Mouse (Mus musculus): ENCODE data around the gene Adad2. TPM values are rescaled to one million over a fixed set of nuclear protein-coding genes. Genes with fewer than 3 reads are reported as not detected.
A peak's percentile ranks its signal among the peaks of the same experiment; 100 is the strongest.

The Adad2 gene
- polyA plus RNA-seq, 1 experiment = 0.36 TPM

DNA sequence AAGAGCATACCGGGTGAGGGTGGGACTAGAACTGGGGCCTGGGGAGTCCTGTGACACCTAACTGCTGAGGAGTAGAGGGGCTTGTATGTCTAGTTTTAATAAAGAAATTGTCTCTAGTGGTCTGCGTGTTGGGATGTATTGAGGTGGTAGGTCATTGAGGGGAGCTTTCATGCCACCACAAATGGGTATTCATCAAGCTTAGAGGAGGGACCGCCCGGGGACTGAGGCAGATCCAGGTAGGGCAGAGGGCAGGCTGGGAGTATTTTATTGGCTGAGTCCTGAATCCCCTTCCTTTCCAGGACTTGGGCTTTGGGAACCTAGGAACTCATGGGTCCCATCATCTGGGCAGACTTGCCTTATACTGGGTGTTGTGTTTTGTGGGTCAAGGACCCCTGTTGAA lies 4.3 kb downstream of the Adad2 start:
- no peak for DNase-seq (ENCODE audit: low read depth)

DNA sequence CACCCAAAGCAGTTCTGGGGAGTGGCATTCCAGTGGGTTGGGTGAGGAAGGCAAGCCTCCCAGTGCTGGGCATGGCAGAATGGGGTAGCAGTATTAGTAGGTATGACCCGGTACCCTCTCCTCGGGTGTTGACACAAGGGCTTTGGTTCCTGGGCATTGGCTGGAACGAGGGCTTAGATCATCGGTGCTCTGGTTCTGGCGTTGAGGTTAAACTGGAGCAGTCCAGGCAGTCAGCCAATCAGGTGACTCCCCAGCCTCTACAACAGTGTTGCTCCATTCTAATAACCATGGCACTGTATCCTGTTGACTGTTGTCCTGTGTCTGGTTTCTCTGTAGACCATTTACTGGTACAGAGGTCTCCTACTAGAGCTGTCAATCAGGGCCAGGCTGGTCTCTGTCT lies 5.0 kb downstream of the Adad2 start:
- DNase-seq (ENCODE audit: low read depth) = no peak

DNA sequence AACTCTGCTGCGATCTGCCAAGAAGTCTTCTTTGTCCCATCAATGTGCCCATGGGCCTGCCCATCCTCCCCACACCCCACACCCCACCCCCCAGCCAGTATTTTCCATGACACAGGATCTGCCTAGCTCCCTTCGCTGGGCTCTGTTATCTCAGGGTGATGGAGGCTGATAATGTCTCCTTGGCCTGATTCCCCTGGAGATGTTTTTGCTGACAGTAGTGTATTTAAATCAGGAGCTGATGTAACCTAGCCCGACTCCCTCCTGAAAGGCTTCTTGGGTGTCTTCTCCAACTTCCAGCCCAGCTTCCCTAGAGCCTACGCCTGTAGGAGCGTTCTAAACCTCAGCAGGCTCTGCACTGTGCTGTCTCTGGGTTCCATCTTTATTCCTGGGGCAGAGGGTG lies 6.3 kb downstream of the Adad2 start:
- DNase-seq (ENCODE audit: low read depth) = no peak

DNA sequence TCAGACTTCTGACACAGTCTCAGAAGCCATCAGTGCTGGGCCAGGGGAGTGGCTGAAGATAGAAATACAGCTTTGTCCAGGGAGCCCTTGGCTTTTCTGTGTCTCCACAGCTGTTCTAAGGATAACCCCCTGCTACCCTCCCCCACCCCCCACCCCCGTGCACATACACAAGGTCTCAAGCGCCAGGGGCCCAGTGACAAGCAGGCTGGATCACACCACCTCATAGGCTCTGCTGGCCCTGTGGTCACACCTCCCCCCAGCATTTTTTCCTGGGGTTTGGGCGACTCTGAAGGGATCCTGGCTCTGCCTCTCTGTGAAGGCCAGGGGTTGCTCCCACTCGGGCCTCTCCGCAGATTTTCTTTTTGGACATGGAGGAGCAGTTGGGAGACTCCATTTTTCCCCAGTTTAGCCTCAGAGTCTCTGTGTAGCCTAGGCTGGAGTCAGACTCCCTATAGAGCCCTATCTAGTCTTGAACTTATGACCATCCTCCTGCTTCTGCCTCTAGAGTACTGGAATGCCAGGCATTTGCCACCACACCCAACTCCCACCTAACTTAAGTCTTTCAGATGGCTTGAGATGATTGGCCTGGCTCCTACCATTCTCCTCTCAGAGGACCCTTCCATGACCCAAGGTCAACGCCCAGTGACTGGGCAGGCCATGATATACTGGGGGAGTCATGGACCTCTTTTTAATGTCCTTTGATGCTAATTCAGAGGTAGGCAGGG lies 7.7 kb downstream of the Adad2 start:
- no peak for DNase-seq (ENCODE audit: low read depth)

DNA sequence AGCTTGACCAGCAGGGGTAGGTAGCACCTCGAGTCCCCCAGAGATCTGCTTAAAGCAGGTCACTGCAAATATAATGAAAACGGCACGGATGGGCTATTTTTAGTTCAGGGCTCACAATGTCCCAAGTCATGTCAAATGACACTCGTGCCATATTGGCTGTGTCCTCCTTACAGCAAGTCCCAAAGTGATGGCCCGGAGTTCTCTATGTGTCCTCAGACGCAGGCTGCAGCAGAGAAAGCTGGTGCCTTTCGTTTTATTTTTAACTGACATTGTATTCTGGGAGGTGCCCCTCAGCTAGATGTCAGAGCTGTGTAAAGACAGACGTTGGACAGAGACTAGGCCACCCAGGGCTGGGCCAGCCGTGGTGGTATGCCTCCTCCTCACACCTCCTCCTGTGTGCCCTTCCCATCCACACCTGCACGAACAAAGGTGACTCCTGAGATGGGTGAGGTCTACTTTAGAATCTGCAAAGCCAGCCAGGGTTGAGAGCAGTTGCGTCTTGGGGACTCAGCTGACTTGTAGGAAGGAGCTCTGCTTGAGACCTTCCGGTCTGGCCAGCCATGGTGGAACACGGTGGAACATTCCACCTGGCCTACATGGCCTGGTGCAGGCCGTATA lies 8.4 kb downstream of the Adad2 start:
- DNase-seq (ENCODE audit: low read depth) = no peak

DNA sequence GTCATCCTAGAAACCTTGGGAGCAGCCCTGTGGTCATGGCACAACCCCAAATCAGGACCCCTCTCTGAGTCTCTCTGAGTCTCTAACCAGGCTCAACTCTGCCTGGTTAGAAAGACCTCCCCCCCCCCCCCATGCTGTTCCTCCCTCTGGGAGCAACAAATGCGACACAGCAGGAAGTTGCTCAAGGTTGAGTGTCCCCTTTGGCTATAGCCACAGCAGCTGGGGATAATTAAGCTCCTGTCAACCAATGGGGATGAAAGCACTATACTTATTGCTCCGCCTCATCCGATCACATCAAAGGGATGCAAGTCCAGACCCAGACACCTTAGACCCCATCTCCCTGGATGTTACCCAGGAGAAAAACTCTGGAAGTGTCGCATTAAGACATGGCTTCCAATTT lies 10.0 kb downstream of the Adad2 start:
- DNase-seq (ENCODE audit: low read depth) = no peak

DNA sequence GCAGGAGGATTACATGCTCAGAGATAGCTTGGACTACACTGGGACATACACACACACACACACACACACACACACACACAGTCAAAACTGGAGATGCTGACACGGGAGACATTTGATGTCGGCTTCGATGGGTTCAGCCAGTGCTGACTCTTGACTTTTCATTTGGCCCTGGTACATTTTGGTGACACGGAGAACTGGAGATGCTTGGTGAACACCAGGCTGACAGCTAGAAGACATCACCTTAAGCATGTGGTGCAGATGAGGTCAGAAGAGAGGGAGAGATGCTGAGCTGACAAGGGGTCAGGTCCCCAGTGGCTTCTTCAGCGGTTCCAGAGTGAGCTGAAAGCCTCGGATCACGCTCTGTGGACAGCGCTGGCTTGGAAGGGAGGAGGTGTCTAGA lies 10.5 kb downstream of the Adad2 start:
- no peak for DNase-seq (ENCODE audit: low read depth)

DNA sequence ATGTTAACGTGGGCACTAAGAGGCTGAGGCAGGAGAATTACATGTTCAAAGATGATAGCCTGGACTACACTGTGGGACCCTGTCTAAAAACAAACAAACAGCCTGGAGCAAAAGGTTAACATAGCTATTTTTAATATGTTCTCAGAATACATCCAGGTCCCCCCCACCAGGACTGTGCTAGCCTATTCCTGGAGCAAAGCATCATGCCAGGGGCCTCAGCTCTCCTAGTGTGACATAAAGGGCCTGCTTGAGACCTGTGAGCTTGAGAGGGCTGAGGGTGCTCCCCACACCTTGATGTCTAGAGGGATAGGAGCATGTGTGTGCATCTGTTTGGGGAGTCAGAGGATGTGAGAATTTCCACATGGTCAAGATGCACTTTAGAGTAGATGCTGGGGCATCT lies 11.2 kb downstream of the Adad2 start:
- DNase-seq (ENCODE audit: low read depth) = no peak

DNA sequence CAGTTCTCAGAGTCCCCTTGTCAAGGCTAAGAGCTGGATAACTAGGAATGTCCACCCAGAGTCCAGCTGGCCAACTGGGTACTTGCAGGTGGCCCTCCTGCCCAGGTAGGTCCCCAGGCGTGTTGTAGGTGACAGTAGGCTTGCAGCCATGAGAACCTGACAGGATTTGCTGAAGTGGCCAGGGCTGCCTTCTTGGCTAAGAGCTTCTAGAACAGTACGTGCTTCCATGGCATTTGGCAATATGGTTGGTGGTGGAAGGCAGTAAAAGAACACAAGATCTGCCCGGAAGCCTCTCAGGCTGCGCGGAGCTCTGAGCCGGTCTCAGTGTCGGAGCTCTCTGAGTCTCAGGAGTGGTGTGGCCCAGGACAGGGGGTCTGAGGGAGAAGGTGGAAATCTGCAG lies 12.4 kb downstream of the Adad2 start:
- no peak for DNase-seq (ENCODE audit: low read depth)

DNA sequence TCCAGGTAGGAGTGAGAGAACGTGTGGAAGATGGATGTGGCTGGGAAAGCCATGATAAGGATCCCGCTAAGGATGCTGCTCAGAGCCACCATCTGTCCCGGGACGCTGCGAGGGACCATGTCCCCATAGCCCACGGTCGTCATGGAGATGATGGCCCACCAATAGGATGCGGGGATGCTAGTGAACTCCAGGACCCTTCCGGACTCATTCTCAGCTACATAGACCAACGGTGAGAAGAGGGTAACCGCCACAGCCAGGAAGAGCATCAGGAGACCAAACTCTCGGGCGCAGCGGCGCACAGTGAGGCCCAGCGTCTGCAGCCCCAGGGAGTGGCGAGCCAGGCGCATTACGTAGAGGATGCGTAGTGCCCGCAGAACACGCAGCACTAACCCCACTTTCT lies 13.2 kb downstream of the Adad2 start:
- DNase-seq (ENCODE audit: low read depth) = no peak

DNA sequence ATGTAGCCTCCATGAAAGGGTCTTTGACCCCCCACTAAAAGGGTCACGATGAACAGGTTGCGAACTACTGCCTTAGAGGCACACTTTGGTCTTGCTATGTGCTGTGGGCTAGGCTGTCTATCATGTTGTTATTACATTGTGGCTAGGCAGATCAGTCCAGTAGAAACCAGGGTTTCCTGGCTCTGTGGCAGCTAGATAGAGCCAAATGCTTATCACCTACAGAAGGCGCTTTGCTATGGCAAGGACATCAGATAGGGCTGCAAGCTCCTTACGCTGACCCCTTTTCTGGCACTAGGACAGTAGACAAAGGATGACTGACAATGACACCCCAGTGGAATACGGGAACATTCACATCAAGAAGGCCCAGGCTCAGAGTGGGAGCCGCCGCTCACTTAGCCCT lies 14.7 kb downstream of the Adad2 start:
- DNase-seq (ENCODE audit: low read depth) = no peak

DNA sequence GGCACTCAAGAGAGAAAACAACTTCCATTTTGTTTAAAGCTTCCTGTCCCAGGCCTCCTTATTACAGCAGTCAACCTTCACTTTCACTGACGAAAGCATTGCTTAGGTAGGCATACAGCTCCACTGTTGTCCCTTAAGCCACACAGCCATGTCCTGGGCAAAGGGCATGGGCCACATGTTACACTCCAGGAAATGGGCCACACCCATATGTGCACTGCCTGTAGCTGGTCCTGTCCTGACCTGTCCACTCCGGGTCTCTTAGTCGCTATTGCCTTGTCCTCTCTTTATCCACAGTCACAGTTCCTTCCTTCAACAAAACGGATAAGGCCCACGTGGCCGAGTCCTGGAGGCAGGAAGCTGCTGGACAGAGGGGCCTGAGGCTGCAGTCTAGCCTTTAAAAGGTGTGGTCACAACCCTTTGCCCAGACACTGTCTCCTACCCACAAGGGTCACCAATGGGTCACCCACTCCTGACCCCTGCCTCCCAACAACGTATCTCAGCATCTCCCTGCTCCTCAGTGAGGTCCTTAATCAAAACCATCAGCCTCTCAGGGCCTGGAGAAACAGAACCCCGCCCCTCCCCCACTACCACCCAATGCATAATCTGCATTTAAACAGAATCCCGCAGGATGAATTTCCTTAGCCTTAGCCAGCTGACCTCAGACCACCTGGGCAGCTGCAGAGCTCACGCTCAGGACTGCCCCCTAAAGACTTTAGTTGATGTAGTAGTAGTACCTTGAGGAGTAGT lies 15.2 kb downstream of the Adad2 start:
- DNase-seq (ENCODE audit: low read depth) = no peak

DNA sequence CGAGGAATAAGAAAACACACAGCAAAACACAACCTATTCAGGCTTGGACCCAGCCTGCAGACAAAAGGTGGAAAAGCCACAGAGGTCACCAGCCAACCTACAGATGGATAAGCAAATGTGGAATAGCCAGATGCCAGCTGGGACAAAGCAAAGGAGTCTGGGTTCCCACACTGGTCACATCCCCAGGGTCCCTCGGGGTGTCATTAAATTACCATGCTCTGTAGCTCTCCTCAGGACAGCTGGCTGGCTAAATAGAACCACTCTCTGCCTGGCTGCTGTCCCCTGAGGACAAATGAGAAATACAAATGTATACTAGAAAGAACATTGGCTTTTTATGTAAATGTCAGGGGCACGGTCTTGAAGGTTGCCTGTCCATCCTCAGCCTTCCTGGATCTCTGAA lies 18.3 kb downstream of the Adad2 start:
- no peak for DNase-seq (ENCODE audit: low read depth)

DNA sequence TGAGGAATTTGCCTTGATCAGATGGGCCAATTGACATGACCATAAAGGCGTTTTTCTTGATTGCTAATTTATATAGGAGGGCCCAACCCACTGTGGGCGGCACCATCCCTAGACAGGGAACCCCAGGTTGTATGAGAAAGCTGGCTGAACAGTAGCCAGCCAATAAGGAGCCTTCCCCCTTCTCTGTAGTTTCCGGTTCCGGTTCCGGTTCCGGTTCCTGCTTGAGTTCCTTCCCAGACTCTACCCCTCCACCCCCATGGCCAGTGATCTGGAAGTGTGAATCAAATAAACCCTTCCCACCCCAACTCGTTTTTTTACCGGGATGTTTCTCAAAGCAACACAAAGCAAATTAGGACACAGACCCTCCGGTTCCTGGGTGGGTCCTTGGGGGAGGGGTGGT lies 19.7 kb downstream of the Adad2 start:
- DNase-seq (ENCODE audit: low read depth) = no peak

DNA sequence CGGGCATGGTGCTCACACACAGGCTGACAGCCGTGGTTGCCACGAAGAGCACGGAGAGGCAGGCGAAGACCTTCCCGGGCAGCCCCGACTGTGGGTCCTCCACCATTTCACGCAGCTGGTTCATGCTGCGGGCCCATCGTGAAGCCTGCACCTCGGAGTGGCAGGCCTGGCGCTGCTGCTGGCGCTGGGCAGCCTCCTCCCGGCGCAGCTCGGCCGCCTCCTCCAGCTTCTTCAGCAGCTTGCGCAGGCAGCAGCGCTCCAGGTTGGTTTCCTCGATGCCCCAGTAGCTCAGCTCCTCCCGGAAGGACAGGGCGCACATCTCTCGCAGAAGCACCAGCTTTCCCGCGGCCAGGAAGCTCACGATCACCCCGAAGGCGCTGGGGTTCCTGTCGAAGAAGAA lies 20.4 kb downstream of the Adad2 start:
- DNase-seq (ENCODE audit: low read depth) = no peak

DNA sequence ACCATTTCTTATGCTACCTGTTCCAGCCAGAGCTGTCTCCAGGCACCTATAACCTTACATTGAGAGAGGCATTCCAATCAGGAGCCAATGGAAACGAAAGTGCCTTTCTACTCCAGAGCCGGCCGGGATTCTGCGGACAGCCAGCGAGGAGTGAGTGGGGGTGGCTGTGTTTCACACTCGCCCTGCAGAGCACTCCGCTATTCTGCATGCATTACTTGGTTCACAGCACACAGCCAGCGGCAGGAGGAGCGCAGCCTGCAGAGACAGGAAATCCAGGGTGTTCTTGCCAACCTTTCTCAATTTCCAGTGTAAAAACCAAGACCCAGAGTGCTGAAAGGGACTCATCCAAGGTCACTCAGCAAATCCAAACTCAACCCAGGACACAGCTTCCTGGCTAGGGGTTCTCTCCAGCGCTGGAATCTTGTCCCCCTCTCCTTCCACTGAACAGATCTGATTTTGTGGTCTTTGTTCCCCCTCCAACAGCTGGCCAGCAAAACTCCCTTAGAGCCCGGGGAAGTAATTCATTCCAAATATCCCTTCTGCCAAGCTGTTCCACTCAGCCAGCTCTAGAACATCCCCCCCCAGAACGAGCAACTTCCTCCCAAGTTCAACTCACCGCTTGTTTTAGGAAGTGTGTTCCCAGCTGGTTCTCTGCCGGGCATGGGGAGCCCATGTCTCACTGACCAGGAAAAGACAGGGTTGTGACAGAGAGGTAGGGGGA lies 22.2 kb downstream of the Adad2 start:
- DNase-seq (ENCODE audit: low read depth) = no peak

DNA sequence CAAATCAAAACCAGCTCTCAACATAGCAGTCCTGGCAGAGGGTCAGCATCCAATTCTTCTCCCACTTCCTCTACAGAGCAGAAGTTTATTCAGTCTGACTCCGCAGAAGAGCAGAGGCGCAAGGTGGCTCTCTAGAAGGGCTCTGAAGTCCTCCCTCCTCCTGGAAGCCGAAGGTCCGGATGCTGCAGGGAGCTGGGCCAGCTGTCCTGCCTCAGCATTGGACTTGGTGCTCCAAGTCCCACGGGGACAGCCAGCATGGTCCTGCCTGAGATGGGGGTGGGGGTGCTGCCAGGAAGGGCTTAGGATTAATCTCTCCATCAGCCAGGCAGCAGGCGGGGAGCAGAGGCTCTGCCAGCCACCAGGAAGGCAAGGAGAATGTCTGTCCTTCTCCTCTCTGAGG lies 22.8 kb downstream of the Adad2 start, which contains the start of gene Kcng4:
Gene Kcng4, minus strand, starts transcription at position 303 of the 400 bp plus-strand sequence.
- DNase-seq (ENCODE audit: low read depth) = no peak

DNA sequence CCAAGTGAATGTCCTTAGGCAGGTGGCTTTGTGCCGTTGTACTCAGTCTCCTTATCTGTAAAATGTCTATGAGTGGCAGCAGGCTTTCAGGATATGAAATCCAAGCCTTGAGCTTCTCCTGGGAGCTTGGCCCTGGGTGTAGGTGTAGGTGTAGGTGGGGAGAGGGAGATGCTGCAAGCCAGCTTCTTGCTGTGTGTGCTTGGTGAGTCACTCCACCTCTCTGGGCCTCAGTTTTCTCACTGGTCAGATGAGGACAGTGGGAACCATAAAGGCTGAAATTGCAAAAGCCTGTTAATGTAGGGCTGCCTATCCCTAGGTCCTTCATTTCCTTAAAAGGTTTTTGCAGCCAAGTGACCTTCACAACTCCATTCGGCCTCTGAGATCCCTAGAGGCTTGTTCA lies 23.4 kb downstream of the Adad2 start:
- no peak for DNase-seq (ENCODE audit: low read depth)

DNA sequence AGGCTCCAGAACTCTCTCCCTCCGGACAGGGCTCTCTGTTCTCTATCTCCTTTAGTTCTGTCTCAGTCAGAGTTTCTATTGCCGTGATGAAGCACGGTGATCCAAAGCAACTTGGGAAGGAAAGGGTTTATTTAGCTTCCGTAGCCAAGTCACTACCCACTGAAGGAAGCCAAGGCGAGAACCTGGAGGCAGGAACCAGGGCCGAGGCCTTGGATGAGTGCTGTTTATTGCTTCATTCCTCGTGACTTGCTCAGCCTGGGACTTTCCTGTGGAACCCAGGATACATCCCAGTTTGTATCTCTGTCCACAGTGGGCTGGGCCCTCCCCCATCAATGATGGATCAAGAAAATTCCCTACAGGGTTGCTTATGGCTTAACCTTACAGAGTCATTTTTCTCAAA lies 24.2 kb downstream of the Adad2 start:
- no peak for DNase-seq (ENCODE audit: low read depth)

DNA sequence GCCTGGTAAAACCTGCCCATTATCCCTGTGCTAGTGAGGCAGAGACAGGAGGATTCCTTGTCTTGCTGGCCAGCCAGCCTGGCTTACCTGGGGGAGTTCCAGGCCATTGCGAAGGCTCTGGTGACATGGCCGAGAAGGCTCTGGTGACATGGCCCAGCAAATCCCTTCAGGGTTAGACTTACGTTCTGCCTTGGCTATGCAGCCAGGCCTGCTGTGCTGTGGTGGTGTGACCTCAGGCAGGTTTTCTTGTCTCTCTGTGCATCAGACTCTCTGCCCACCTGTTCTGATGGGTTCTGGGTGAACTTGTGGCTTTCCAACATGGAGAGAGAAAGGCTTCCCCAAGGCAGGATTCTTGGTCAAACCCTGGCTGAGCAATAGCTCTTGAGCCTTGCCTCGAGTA lies 24.8 kb downstream of the Adad2 start:
- DNase-seq (ENCODE audit: low read depth) = peak; percentile 68

DNA sequence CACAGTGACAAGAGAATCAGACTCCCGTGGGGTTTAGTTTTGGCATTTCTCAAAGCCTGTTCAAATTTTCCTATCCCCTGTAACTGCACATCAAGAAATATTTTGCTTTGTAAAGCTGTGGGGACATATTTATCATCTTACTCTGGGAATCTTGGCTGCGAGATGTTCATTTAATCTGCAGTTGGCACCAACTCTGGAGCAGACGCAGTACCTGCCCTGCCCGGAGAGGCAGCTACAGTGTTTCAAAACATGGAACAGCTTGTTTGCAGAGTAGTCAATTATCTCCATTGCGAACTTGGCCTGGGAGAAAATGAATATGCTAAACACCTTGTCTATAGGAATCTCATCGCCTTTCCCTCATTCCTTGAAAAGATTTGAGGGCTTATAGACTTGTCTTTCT lies 25.7 kb downstream of the Adad2 start:
- peak; percentile 46 for DNase-seq (ENCODE audit: low read depth)

DNA sequence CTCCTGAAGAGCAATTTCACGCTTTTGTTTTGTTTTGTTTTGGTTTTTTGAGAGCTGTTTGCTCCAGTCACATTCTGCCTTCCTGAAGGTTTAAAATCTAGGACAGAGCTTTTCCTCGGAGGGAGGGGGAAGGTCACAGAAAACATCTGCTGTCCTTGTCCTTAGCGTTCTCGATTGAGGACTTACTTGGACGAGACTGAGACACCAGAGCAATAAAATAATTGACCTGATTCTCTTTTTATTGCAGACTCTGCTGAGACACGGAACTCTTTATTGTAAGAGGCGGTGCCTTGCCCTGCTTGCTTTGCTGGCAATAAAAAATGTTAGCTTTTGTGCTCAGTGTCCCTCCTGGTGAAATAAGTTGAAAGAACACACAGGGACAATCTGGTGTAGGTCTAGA lies 27.3 kb downstream of the Adad2 start:
- DNase-seq (ENCODE audit: low read depth) = no peak

DNA sequence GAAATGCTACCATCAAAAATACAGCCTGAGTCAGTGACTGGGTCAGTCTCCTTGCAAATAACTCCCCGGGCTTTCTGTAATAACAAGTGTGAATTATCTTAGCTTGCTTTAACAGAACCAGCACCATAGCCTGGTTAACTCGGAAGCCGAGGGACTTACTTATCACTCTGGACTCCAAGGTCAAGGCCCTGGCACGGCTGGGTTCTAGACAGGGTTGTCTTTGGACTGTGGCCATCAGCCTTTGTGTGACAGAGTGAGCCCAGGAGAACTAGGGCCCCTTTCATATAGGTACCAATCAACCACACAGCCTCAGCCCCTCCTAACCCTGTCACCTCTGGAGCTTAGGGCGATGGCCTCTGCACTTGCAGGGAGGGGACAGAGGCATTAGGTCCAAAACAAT lies 28.5 kb downstream of the Adad2 start:
- DNase-seq (ENCODE audit: low read depth) = no peak

Data from gonadal fat pad, adult 2 months (tissue).